Mouse (Mus musculus) layer of hippocampus, adult 8-10 months (tissue): ENCODE measurements around the gene Cdkl1. TPM values are rescaled to one million over a fixed set of nuclear protein-coding genes. Genes with fewer than 3 reads are reported as not detected.

Source experiments
- DNase-seq, 2 experiments: peaks; one replicate each; pipeline ENCODE4 v3.0.0; 2022; ENCODE audit warnings: low spot score in 2 of 2
- total RNA-seq, 4 experiments: library from RNA; stranded (reverse); gene quantifications; 2 replicates each; pipeline ENCODE4 v1.2.4; 2022

The Cdkl1 gene
- 10 to 100 TPM; 20.1 to 27.1 (median 24.5) TPM for total RNA-seq

DNA sequence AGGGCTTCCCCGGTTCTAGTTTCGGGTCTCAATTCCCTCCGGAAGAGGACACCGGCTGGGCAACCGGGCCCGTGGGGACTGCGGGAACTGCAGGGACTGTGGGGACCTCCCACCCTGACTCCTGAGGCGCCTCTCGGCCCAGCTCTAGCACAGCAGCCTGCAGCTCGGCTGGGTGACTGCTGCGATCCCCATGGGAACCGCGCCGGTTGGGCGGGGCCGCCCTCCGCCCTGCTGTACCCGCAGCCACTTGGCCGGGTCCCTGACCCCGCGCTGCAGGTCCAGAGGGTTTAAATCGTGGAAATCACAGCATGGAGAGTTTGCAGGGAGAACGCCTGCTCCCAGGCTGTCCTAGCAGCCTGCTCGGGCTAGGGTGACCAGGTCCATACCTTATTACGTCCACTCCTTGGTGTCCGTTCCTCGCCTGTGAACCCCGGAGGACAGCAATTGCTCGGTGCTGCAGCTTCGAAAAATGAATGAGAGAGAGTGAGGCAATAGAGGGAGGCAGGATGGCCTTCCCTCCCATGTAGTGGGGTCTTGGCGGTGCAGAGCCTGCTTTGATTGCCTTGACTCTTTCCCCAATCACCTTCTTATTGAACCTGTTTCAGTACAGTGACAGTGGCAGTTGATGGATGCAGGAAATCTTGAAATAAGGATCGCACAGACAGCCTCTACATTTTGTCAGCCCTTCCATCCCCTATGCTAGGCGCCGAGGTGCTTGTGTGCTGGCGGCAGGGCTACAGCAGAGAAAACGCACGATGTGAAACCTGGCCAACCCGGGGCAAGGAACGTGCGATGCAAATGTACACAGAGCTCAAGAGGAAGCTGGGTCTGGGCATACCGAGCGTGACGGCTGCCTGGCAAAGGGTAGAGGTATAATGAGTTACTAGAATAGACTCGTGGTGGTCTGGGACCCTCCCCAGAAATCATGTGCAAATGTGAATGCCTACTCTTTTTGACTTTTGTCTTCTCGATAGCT is at the start of gene Cdkl1:
Gene Cdkl1, minus strand, starts transcription at position 738 of the 976 bp plus-strand sequence.
- peak; percentile 37 to 62 for DNase-seq

DNA sequence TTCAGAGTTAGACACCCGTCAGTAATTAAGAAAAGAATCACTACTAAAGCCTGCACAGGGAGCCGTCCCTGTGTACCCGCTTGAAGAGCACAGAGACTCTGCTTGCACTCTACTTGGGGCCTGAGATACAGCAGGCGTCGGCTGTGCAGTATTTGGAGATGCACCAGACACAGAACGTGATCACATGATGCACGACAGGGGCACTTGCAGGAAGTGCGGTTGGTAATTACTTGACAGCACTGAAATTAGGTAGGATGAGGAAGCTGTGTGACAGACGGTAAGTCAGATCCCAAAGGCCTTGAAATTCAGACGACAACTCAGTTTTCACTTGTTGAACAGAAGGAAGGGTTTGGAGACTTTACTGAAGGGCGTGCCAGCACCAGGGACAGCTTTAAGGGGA is 47.3 kb upstream of the Cdkl1 start:
- DNase-seq: no peak

DNA sequence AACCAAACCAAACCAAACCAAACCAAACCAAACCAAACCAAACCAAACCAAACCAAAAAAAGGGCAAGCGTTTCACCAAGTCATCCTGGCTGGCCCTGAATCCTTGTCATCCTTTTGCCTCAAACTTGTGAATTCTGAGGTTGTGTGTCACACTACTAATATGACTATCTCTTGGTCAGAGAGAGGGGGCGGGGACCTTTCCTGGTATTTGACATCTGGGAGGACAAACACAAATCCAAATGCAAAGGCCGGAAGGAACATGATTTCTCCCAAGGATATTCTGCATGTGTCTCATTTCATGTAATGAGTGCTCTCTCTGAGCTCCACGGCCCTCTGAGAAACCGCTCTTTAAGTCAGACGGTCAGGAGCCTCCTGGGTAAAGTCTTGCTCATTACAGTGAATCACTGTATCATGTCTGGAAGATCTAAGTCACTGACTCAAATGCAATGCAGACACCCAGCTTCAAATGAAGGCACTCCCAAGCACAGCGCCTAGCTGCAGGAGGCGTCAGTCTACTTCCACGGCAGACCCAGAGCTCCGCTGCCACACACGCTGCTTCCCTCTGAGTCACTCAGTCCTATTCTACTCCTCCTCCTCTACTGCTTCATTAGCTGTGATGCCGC is 43.0 kb upstream of the Cdkl1 start:
- DNase-seq: peak in 1 of 2 experiments; percentile 24

DNA sequence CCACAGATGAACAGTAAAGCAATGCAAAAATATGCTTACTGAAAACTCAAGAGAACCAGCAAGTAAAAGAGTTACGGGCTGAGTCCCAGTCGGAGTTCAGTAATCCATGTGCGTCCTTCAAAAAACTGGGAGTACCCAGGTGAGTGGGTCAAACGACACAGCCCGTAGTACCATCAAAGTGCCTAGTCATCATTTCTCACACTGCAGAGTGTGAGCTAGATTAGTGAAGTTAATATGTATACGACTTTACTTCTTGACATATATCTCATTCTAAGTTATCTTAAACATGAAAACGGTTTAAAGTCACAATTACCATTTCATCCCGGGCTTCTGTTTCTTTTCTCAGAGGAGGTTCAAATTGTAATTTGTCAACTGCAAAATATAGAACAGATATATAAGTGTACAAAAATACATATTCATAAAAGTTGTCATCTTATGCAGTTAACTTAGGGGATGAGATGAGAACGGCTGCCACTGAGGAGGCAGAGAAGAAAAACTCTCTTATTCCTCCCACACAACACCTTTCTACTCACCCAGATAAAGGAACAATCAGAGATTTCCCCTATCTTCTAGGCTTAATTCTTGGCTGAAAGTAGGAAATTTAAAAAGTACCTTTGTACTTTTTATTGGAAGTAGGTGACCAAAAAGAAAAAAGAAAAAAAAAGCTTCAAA is 40.3 kb upstream of the Cdkl1 start:
- no peak for DNase-seq

DNA sequence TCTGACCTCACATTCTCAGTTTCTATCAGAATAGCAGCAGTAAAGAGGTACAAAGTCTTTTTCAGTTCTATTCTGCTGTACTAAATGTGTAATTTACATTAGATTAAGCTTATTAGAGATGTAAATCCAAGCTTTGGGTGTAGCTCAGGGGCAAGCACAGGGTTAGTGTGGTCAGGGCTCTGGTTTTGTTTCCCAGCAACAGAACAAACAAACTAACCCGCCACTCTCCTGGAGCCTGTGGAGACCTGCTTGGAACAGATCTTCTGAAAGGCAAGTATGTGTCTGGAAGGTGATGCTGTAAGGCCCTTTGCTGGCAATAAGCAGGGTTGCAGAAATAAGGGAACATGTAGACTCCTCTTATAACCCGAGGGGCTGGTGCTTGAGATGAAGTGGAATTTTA is 37.1 kb upstream of the Cdkl1 start:
- DNase-seq: no peak

DNA sequence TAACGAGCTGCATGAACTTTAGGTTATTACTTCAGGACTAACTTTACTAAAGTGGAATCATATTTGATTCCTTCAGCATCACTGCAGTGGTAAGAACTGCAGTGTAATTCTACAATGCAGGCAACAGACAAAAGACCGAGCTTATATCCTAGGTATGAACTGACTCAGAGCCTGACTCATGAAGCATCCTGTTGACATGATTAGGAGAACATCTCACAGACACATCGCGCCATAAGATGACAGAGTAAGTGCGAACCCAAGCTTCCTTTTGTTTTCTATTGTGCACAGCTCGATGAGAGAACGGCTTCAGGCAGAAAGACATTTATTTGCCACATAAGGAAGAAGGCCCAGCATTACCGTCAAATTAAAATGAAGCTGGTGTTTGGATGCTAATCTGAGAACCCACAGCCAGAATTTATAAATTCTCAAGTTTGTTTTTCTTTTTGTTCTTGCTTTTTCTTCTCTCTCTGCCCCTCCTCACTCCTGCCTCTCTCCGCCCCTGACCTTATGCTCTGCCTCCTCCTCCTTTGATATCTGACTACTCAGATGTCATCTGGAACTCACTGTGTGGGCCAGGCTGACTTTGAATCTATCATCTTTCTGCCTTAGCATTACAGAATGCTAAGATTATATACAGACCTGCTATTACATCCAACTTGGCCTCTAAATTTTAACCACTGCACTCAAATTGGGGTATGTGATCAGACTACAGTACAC is 34.0 kb upstream of the Cdkl1 start:
- no peak for DNase-seq

DNA sequence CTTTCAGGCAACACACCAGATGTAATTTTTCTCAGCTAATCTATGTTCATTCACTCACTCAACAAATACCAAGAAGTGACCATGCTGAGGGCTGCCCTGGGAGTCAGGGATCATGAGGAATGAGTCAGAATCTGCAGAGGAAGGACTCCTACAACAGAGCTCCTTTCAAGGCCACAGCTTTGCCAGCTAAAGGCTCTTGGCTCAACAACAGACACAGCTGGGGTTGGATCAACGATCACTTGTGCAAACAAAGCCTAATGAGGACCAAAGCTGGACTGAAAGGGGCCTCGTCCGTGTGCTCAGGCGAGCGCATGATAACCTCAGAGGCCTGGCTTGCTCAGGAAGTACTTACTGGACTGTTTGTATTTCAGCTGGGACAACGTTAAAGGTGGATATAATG is 23.2 kb upstream of the Cdkl1 start:
- no peak for DNase-seq

DNA sequence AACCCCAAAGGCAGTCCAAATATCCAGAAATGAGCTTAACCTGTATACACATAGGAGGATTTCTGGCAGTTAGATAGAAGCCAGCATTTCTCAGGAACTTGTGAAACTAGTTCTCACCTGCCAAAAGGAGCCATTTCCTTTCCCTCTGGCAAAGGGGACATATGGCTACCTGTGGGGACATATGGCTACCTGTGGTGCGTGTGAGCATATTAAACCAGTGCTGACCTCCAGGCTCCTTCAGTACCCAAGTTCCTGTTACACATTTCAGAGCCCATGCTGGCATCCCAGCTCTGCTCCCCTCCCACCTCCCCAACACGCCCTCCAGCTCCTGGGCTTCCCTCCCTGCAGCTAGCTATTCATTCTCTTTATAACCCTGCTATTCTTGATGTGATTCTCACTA is 22.5 kb upstream of the Cdkl1 start:
- no peak for DNase-seq

DNA sequence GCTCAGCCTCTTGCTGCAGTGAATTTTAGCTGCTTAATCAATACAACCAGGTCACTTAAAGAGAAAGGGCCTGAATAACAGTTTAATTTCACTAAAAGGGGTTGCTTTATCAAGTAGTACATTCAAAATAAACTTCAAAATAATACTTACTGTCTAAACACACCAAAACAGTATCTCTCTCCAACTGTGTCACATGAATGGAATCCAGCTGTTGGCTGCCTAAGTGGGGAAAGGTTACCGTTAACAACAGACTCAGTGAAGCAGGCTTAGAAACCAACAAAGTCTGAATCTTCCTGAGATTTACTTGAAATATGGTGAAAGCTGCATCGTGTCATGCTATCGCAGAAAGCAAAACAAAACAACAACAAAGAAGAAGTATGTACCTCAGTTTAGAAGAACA is 21.9 kb upstream of the Cdkl1 start:
- no peak for DNase-seq

DNA sequence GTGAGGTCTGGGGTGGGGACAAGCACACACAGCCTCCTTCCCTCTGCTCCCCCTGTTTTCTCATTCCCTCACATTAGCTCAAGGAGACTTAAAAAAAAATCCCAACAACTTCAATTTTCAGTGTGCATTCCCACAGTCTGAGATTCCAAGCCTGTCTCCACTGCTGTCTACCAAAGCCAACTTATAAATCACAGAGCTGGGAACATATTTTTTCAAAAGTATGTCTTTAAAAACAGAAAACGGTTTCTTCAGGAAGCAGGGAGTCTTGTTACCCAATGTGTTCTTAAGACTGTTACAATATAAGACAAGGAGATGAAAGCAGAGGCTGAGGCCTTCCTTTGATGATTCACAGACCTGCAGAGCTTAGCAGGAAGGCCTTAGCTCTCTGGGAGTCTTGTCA is 20.9 kb upstream of the Cdkl1 start:
- DNase-seq: no peak

DNA sequence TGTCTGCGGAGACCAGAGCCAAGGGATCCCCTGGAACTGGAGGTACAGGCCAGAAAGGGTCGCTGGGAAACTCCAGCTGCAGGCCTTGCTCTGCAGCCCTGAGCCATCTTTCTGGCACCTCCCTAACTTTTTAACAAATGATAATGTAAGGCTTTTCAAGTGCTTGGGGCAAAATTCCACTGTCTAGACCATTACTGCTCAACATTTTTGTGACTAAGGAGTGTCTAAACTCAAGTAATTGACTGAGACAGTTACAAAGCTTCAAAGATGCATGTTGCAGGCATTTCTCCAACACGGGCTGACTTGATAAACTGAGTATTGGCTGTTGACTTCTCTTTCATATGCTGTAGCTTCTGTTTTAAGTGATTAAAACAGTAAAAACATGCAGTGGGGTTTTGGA is 18.4 kb upstream of the Cdkl1 start:
- no peak for DNase-seq

DNA sequence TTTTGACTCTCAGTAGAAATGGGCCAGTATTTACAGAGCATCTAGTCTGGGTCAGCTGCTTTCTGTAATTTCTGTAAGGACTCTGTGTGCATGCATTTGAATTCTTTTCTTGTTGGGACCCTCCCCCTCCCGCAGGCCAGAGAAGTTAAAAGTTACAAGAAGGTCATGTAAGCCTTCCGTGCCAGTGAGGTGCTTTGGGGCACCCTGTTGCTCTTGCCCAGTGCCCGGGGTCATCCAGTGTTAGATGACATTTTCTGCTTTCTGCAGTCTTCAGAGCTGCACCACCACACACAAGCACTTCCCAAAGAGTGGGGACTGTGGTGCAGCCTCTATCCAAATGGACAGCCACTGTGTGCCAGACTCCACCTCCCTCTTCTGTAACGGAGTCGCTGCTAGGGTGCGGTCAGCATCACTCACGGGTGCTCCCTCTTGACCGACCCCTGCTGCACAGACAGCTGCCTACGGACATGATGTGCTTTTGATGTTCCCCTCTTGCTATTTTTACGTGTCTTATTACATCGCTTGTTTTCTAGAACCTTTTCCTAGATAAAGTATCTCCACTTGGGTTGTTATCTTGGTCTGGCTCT is 16.4 kb upstream of the Cdkl1 start:
- DNase-seq: no peak

DNA sequence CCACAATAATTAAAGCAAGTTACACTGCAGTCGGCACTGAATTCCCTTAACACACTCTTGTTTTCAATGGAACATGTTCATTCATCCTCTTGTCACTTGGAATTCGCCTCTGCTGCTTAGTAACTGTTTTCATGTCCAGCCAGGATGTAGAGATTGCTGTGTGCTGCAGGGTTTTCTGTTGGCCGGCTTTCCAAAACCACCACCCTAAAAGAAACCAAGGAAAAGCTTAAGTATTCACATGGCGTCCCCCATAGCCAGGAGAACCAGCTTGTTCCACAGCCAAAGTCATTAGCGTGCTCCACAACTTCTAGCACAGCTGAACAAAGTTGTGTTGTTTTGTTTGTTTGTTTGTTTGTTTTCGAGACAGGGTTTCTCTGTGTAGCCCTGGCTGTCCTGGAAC is 14.1 kb upstream of the Cdkl1 start:
- DNase-seq: no peak

DNA sequence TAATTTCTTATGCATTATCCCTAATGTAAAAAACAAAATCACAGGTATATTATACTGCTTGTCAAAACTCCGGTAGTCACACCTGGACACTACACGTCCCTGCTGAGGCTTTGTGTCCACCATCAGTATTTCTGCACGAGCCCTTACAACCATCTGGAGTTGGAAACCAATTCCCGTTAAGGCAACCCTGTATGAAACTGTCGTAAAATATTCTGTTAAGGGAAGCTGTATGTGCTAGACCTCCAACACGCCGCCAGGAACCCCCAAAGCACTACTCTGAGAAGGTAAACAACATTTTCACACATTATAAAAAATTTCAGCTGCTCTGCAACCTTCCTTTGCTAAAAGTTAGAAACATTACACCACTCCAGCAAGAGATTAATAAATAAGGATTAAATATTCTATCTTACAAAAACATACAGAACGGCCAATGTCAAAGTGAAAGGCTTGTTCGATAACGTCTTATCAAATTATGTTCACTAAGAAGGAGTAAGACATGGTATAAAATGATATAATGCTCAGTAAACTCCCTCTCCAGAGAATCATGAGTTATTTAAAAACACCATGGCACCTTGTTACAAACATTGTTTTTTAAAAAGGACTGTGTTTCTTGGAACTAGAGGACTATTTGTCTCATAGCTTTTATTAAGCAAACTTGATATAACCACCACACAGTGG is 13.5 kb upstream of the Cdkl1 start:
- DNase-seq: no peak

DNA sequence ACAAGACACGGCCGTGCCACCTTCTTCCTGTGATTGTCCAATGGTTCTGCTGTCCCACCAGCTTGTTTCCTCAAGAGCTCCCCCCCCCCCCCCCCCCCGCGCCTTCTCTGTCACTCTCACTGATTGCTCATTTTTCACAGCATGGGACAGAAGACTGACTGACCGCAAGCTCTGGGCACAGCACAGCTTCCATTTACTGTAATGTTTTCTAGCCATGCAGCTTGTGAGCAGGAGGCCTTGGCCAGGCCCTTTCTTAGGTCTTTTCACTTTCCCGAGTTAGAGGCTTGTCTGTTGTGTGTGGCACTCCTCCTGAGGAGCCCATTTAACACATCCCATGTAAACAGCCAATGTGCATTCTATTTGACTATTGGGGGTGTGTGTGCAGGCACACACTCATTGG is 12.1 kb upstream of the Cdkl1 start:
- no peak for DNase-seq

DNA sequence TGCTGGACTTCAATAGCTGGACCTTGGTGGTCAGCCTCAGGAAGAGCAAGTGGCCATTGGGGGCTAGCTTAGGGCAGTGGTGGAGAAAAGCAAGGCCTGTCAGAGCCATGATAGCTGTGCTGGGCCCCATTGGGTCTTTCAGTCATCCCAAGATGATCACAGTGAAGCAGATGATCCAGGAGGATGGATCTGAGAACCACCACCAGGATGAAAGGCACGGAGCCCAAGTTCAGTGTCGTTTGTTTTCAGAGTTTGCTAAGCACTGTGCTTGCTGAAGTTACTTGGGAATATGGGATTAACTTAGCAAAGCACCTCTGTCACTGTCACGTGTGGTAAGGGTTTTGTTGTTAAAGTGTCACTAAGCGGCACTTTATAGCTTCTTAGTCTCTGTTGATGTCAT is 9.5 kb upstream of the Cdkl1 start:
- DNase-seq: no peak

DNA sequence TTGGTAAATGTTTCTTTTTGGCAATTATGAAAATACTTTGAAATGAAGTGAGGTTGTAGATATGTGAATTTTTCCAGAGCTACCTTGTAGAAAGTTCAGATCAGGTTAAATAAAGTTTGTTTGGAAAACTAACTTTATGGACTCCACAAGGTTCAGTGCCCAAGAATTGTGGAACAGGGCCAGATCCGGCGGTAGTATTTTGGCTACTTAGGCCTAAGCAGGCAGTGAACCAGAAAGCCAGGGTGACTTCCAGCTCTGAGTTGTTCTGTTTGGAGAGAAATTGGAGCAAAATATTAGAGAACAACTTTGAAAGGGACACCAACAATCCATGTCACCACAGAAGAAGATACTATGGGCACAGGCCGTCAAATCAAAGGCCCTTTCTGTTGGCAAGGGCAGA is 5.2 kb upstream of the Cdkl1 start:
- no peak for DNase-seq

DNA sequence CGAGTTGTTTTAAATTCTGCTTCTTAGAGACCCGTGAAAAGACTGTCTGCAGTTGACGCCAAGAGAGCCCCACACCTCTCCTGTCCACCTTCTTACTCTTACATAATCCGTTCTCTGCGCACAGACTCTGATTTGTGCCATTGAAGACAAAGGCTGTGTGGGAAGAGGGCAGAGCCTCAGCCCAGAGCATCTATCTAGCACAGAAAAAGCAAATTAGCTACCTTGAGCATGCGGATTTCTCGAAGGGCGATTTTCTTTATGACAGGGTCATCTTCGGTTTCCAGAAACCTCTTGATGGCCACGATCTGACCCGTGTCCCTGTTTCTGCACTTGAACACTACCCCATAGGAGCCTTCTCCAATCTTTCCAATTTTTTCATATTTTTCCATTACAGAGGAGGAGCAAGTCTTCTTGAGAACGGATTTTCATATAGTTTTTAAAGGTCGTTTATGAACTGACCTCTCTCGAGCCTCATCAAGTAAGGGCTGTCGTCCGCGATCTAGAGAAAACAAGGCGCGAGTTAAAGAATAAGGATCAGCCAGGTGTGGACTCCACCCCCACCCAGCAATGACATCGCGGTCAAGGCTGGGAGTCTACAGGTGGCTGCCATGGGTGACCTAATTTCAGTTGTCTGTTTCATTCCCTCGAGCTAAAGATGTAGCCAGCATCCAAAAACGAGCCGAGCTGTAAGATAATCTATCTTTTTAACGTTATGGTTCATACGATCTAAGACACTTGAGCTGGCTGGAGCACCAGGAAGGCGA is 1.1 kb downstream of the Cdkl1 start:
- peak; percentile 20 to 25 for DNase-seq

DNA sequence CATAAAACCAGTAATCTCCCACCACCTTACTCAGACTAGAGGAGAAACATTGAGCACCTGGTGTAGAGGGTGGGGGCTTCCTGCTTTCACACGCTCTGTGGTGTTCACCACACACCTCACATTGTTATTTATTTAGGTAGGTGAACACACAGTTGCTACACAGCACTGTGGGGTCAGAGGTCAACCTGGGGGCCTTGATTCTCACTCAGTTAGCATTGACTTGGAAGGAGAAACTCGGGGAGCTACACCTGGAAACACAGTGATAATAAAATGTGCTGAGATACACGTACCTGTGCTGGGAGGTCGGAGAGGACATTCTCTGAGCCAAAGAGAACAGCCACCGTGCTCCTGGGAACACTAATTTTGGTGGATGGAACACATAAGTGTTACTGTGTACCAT is 2.7 kb downstream of the Cdkl1 start:
- DNase-seq: no peak

DNA sequence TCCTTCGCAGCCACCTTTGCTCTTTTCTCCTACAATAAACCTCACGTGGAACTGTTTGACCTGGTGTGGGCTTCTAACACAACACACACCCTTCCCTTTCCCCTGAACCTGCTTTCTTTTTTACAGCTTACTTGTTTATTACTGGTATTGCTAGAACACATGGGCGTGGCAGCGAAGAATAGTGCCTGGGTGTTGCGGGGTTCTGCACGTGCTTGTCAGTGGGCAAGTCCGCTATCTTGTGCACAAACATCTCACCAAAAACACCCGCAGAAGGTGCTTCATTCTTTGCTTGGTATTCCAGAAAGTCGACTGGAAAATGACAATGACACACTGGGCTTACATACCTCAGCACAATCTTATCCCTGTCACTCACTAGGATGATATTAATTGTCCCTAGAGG is 5.6 kb downstream of the Cdkl1 start:
- DNase-seq: no peak
